Comparison of ENCODE assay signal across 25 mouse cellular contexts in genomic region chr12:85479190-85479589, GRCm38 (mm10).
"Had no signal": no experiment of that assay in that cellular context is flagged by ENCODE, and none has a peak within 500 bp of the region (broad histone marks: within the 10 kb centered on the region; RNA-seq: fewer than 3 reads in every experiment).

No protein-coding gene starts in this region.

- H3K36me3 ChIP-seq: kidney, embryonic 15.5 days; liver, embryonic 12.5 days; midbrain, embryonic 12.5 days; midbrain, embryonic 15.5 days; neural tube, embryonic 12.5 days; neural tube, embryonic 15.5 days had no signal

- H3K4me2 ChIP-seq: kidney, embryonic 15.5 days; limb, embryonic 13.5 days; liver, embryonic 12.5 days; liver, embryonic 15.5 days; midbrain, embryonic 12.5 days; midbrain, embryonic 15.5 days; neural tube, embryonic 12.5 days; neural tube, embryonic 15.5 days had no signal

- H3K9me3 ChIP-seq: kidney, embryonic 15.5 days; limb, embryonic 13.5 days; liver, embryonic 12.5 days; liver, embryonic 15.5 days; midbrain, embryonic 12.5 days; midbrain, embryonic 15.5 days; neural tube, embryonic 12.5 days; neural tube, embryonic 15.5 days had no signal

- ATAC-seq: inflammation-experienced regulatory T-cells, adult 6 months; liver, embryonic 12.5 days; midbrain, embryonic 15.5 days had no signal

- H3K9ac ChIP-seq: kidney, embryonic 15.5 days; limb, embryonic 13.5 days; liver, embryonic 12.5 days; liver, embryonic 15.5 days; midbrain, embryonic 12.5 days; midbrain, embryonic 15.5 days; neural tube, embryonic 12.5 days; neural tube, embryonic 15.5 days had no signal

- H3K4me3 ChIP-seq: kidney, embryonic 15.5 days; left cerebral cortex, adult 2 months; limb, embryonic 13.5 days; liver, embryonic 12.5 days; liver, embryonic 15.5 days; midbrain, embryonic 12.5 days; midbrain, embryonic 15.5 days; neural tube, embryonic 12.5 days; neural tube, embryonic 15.5 days had no signal

- DNase-seq: kidney, adult 11 months; kidney, adult 8-10 months; kidney, postnatal 10 days; kidney, postnatal 36 days; layer of hippocampus, postnatal 36 days; liver; lung, adult 2 months; right cerebral cortex, adult 18-20 months; right cerebral cortex, postnatal 14 days; right cerebral cortex, postnatal 4 days; spleen, adult 18-20 months; thymus, adult 18-20 months; thymus, postnatal 36 days had no signal

- H3K27ac ChIP-seq: kidney, embryonic 15.5 days; left cerebral cortex, adult 2 months; limb, embryonic 13.5 days; liver, embryonic 12.5 days; liver, embryonic 15.5 days; macrophage; midbrain, embryonic 12.5 days; midbrain, embryonic 15.5 days; neural tube, embryonic 12.5 days; neural tube, embryonic 15.5 days; stomach, postnatal 0 days had no signal
